Comparison of ENCODE assay signal across 4 mouse cellular contexts in genomic region chr12:25415641-25416040, GRCm38 (mm10).
"Had no signal": no experiment of that assay in that cellular context is flagged by ENCODE, and none has a peak within 500 bp of the region (broad histone marks: within the 10 kb centered on the region; RNA-seq: fewer than 3 reads in every experiment).

No protein-coding gene starts in this region.

- DNase-seq: liver, embryonic 13.5 days had no signal

- H3K9me3 ChIP-seq: liver, embryonic 13.5 days; neural tube, embryonic 13.5 days had no signal

- H3K9ac ChIP-seq: limb, embryonic 12.5 days; liver, embryonic 13.5 days; neural tube, embryonic 13.5 days had no signal

- H3K27ac ChIP-seq: limb, embryonic 12.5 days; liver, embryonic 13.5 days; neural tube, embryonic 13.5 days; stomach, postnatal 0 days had no signal

- H3K27me3 ChIP-seq: limb, embryonic 12.5 days; liver, embryonic 13.5 days; neural tube, embryonic 13.5 days had no signal

- H3K4me2 ChIP-seq: limb, embryonic 12.5 days; liver, embryonic 13.5 days; neural tube, embryonic 13.5 days had no signal

- H3K4me1 ChIP-seq: liver, embryonic 13.5 days had no signal

- H3K4me3 ChIP-seq: limb, embryonic 12.5 days; liver, embryonic 13.5 days; neural tube, embryonic 13.5 days had no signal

- H3K36me3 ChIP-seq: limb, embryonic 12.5 days; liver, embryonic 13.5 days; neural tube, embryonic 13.5 days had no signal
